In genomic region chr15:96179511-96179910, GRCm38 (mm10) we compare ENCODE assay signal across 25 mouse cellular contexts.
DNase-seq lines count a peak whose midpoint lies in the region; ATAC-seq and TF ChIP-seq lines count a peak whose summit lies in the region.
"Had no signal": no experiment of that assay in that cellular context is flagged by ENCODE, and none has a peak within 500 bp of the region (broad histone marks: within the 10 kb centered on the region; RNA-seq: fewer than 3 reads in every experiment).

No protein-coding gene starts in this region.

- TF ChIP-seq CTCF in E14TG2a.4 (conservative IDR thresholded peaks at IDR 0.05; ENCODE audit: low read length) (no peak), MEL (IDR thresholded peaks at IDR 0.05 in 2 of 3, conservative IDR thresholded peaks at IDR 0.05 in 1 of 3; ENCODE audit: control insufficient read depth in 1 of 3, insufficient read depth in 1 of 3, low read depth in 2 of 3, low read length in 3 of 3, poor library complexity in 1 of 3, severe bottlenecking in 1 of 3) (no peak)

- DNase-seq in MEL (ENCODE audit: low read depth, low spot score) (peak; percentile 62), NIH3T3 (ENCODE audit: low read depth) (peak; percentile 49), adipocyte (ENCODE audit: low spot score) (peak; percentile 38)
- no peak for DNase-seq in hindbrain, embryonic 14.5 days (ENCODE audit: low spot score)
- no peak for DNase-seq in hindbrain, embryonic 10.5 days (ENCODE audit: low spot score)
- DNase-seq in lung, postnatal 25 days (ENCODE audit: low spot score), result no peak
- DNase-seq: adrenal gland, postnatal 10 days; B cell, adult 2 months; cerebellum, adult 11 months; cerebellum, adult 9-10 months; cerebellum, postnatal 25 days; forebrain, postnatal 0 days; gastrocnemius, postnatal 14 days; heart, postnatal 36 days; kidney, adult 2 months had no signal

- H3K36me3 ChIP-seq in E14TG2a.4 (ENCODE audit: insufficient read depth, low read length), result peaks cover 3% of the 10 kb centered on the region; the same call in 1 of the 2 replicates
- H3K36me3 ChIP-seq in MEL (ENCODE audit: control insufficient read depth in 1 of 2, insufficient read depth in 2 of 2, low read length in 2 of 2), result peaks cover 0 to 8% of the 10 kb centered on the region in 2 experiments; a peak in 2 of 4 replicates
- no peaks in the 10 kb centered on the region for H3K36me3 ChIP-seq in hindbrain, embryonic 14.5 days (replicated peaks; ENCODE audit: control insufficient read depth, insufficient read depth)
- H3K36me3 ChIP-seq in heart, embryonic 11.5 days (ENCODE audit: control insufficient read depth, insufficient read depth, low read length), result no peaks in the 10 kb centered on the region
- no peaks in the 10 kb centered on the region for H3K36me3 ChIP-seq in hindbrain, embryonic 10.5 days
- H3K36me3 ChIP-seq: embryonic facial prominence, embryonic 12.5 days; forebrain, embryonic 12.5 days; G1E; heart, embryonic 12.5 days; hindbrain, embryonic 12.5 days had no signal

- H3K79me2 ChIP-seq in MEL (ENCODE audit: control insufficient read depth, insufficient read depth, low read length, poor library complexity), result no peaks in the 10 kb centered on the region; the same call in 1 of the 2 replicates

- TF ChIP-seq POLR2A in MEL (IDR thresholded peaks at IDR 0.05; ENCODE audit: control insufficient read depth in 1 of 2, insufficient read depth in 1 of 2, low read depth in 1 of 2, low read length in 2 of 2, poor library complexity in 1 of 2), result no peak

- no peak overlapping the region for H3K4me2 ChIP-seq in hindbrain, embryonic 14.5 days (replicated peaks)
- H3K4me2 ChIP-seq in heart, embryonic 11.5 days, result no peak overlapping the region
- H3K4me2 ChIP-seq: embryonic facial prominence, embryonic 12.5 days; forebrain, embryonic 12.5 days; heart, embryonic 12.5 days; hindbrain, embryonic 12.5 days had no signal

- no peak overlapping the region; the same call in 1 of the 2 replicates for H3K27ac ChIP-seq in MEL (ENCODE audit: control insufficient read depth, low read depth, low read length)
- H3K27ac ChIP-seq in hindbrain, embryonic 14.5 days, result no peak overlapping the region
- no peak overlapping the region for H3K27ac ChIP-seq in heart, embryonic 11.5 days (ENCODE audit: low read depth, low read length)
- H3K27ac ChIP-seq in hindbrain, embryonic 10.5 days, result no peak overlapping the region
- H3K27ac ChIP-seq: embryonic facial prominence, embryonic 12.5 days; forebrain, embryonic 12.5 days; heart, adult 2 months; hindbrain, embryonic 12.5 days had no signal

- H3K4me3 ChIP-seq in E14TG2a.4 (replicated peaks; ENCODE audit: low read length) (peak overlapping the region; percentile 77), MEL (ENCODE audit: control insufficient read depth in 1 of 2, insufficient read depth in 1 of 2, low read depth in 2 of 2, low read length in 2 of 2) (peak overlapping the region in 1 of 2 experiments; percentile 59; a peak in 3 of 4 replicates)
- no peak overlapping the region for H3K4me3 ChIP-seq in hindbrain, embryonic 14.5 days (replicated peaks; ENCODE audit: low read length)
- H3K4me3 ChIP-seq in heart, embryonic 11.5 days (ENCODE audit: low read depth, low read length), result no peak overlapping the region
- no peak overlapping the region for H3K4me3 ChIP-seq in hindbrain, embryonic 10.5 days
- H3K4me3 ChIP-seq: embryonic facial prominence, embryonic 12.5 days; forebrain, embryonic 12.5 days; heart, adult 2 months; heart, embryonic 12.5 days; hindbrain, embryonic 12.5 days had no signal

- 0 out of 2 replicates have a peak, but pooled peaks cover 3% of the 10 kb centered on the region for H3K27me3 ChIP-seq in E14TG2a.4 (ENCODE audit: insufficient read depth, low read length)
- no peaks in the 10 kb centered on the region; a peak in 1 of 4 replicates for H3K27me3 ChIP-seq in MEL (ENCODE audit: control insufficient read depth in 1 of 2, insufficient read depth in 2 of 2, low read length in 2 of 2)
- H3K27me3 ChIP-seq in hindbrain, embryonic 14.5 days (ENCODE audit: control insufficient read depth, insufficient read depth, low read length), result no peaks in the 10 kb centered on the region
- H3K27me3 ChIP-seq in heart, embryonic 11.5 days (ENCODE audit: control insufficient read depth, insufficient read depth, low read length), result no peaks in the 10 kb centered on the region
- H3K27me3 ChIP-seq in hindbrain, embryonic 10.5 days (ENCODE audit: insufficient read depth, poor library complexity, severe bottlenecking), result no peaks in the 10 kb centered on the region
- H3K27me3 ChIP-seq: embryonic facial prominence, embryonic 12.5 days; forebrain, embryonic 12.5 days; heart, embryonic 12.5 days; hindbrain, embryonic 12.5 days had no signal

- TF ChIP-seq RAD21 in MEL (IDR thresholded peaks at IDR 0.05; ENCODE audit: low read depth, low read length), result no peak

- no peak for ATAC-seq in hindbrain, embryonic 14.5 days (ENCODE audit: low FRiP score)
- ATAC-seq in heart, embryonic 11.5 days (replicated peaks; ENCODE audit: insufficient number of reproducible peaks, low FRiP score, low TSS enrichment), result no peak
- ATAC-seq: CD4-positive, CD25-positive, alpha-beta regulatory T cell, adult 4 months; intestine, embryonic 16.5 days had no signal

- peaks cover 78% of the 10 kb centered on the region for H3K4me1 ChIP-seq in E14TG2a.4 (replicated peaks; ENCODE audit: low read depth, low read length)
- H3K4me1 ChIP-seq in MEL (ENCODE audit: control insufficient read depth in 1 of 2, insufficient read depth in 2 of 2, low read length in 2 of 2), result peaks cover 2 to 11% of the 10 kb centered on the region in 2 experiments; a peak in 2 of 4 replicates
- no peaks in the 10 kb centered on the region for H3K4me1 ChIP-seq in hindbrain, embryonic 14.5 days (replicated peaks; ENCODE audit: control insufficient read depth, insufficient read depth, low read length)
- H3K4me1 ChIP-seq in heart, embryonic 11.5 days (ENCODE audit: control insufficient read depth, insufficient read depth, low read length), result no peaks in the 10 kb centered on the region
- H3K4me1 ChIP-seq in hindbrain, embryonic 10.5 days (replicated peaks), result 0 out of 2 replicates have a peak, but pooled peaks cover 2% of the 10 kb centered on the region
- H3K4me1 ChIP-seq: embryonic facial prominence, embryonic 12.5 days had no signal

- H3K9me3 ChIP-seq in E14TG2a.4 (ENCODE audit: low read length) (no peaks in the 10 kb centered on the region), MEL (replicated peaks; ENCODE audit: insufficient read depth, low read length) (no peaks in the 10 kb centered on the region)
- H3K9me3 ChIP-seq in hindbrain, embryonic 14.5 days (ENCODE audit: control insufficient read depth, low read length), result no peaks in the 10 kb centered on the region
- H3K9me3 ChIP-seq in heart, embryonic 11.5 days (replicated peaks; ENCODE audit: control insufficient read depth, low read length), result no peaks in the 10 kb centered on the region
- H3K9me3 ChIP-seq in hindbrain, embryonic 10.5 days, result no peaks in the 10 kb centered on the region
- H3K9me3 ChIP-seq: embryonic facial prominence, embryonic 12.5 days; forebrain, embryonic 12.5 days; heart, embryonic 12.5 days; hindbrain, embryonic 12.5 days had no signal

- H3K9ac ChIP-seq in MEL (ENCODE audit: control insufficient read depth, low read depth, low read length, poor library complexity, severe bottlenecking), result peak overlapping the region; percentile 48
- H3K9ac ChIP-seq in hindbrain, embryonic 14.5 days, result no peak overlapping the region
- no peak overlapping the region for H3K9ac ChIP-seq in heart, embryonic 11.5 days (ENCODE audit: low read depth, low read length)
- H3K9ac ChIP-seq: embryonic facial prominence, embryonic 12.5 days; forebrain, embryonic 12.5 days; forebrain, postnatal 0 days; heart, embryonic 12.5 days; hindbrain, embryonic 12.5 days had no signal

- WGBS in hindbrain, embryonic 14.5 days, result 87% methylated on average over 5 of the region's 5 CpGs
- 76% methylated on average over 5 of the region's 5 CpGs for WGBS in heart, embryonic 11.5 days (ENCODE audit: insufficient replicate concordance)
- 85% methylated on average over 5 of the region's 5 CpGs for WGBS in hindbrain, embryonic 10.5 days

- TF ChIP-seq EP300 in MEL (IDR thresholded peaks at IDR 0.05; ENCODE audit: low read depth in 1 of 2, low read length in 2 of 2), result no peak

TF ChIP-seq in MEL, 35 proteins besides CTCF, POLR2A, EP300 and RAD21:
- TF ChIP-seq JUND (IDR thresholded peaks at IDR 0.05; ENCODE audit: low read depth, low read length) (no peak), SIN3A (IDR thresholded peaks at IDR 0.05; ENCODE audit: low read length) (no peak), MEF2A (IDR thresholded peaks at IDR 0.05; ENCODE audit: extremely low read depth, insufficient replicate concordance, low read depth, low read length, poor library complexity, severe bottlenecking) (no peak), MAFK (IDR thresholded peaks at IDR 0.05; ENCODE audit: borderline replicate concordance, low read depth, low read length) (no peak), POLR2AphosphoS2 (IDR thresholded peaks at IDR 0.05; ENCODE audit: low read length) (no peak), ELF1 (IDR thresholded peaks at IDR 0.05; ENCODE audit: low read depth, low read length) (peak; percentile 87), NELFE (IDR thresholded peaks at IDR 0.05; ENCODE audit: low read depth, low read length) (peak; percentile 40), CHD1 (IDR thresholded peaks at IDR 0.05; ENCODE audit: low read depth, low read length) (no peak), ZKSCAN1 (IDR thresholded peaks at IDR 0.05; ENCODE audit: low read depth, low read length) (no peak), TBP (IDR thresholded peaks at IDR 0.05; ENCODE audit: low read depth, low read length) (0 out of 2 replicates have a peak, but pooled peaks have one; percentile 5), HCFC1 (IDR thresholded peaks at IDR 0.05; ENCODE audit: low read depth, low read length) (no peak), RCOR1 (IDR thresholded peaks at IDR 0.05; ENCODE audit: low read depth, low read length) (no peak), ZC3H11A (IDR thresholded peaks at IDR 0.05; ENCODE audit: low read depth, low read length) (no peak), TAL1 (IDR thresholded peaks at IDR 0.05; ENCODE audit: low read length) (no peak), POLR2AphosphoS5 (IDR thresholded peaks at IDR 0.05; ENCODE audit: borderline replicate concordance, low read depth, low read length) (no peak), UBTF (IDR thresholded peaks at IDR 0.05; ENCODE audit: borderline replicate concordance, insufficient read depth, low read depth, low read length) (no peak), ZMIZ1 (IDR thresholded peaks at IDR 0.05; ENCODE audit: low read depth, low read length) (no peak), USF2 (IDR thresholded peaks at IDR 0.05; ENCODE audit: borderline replicate concordance in 1 of 2, insufficient read depth in 1 of 2, low read depth in 1 of 2, low read length in 2 of 2) (no peak), MAZ (IDR thresholded peaks at IDR 0.05; ENCODE audit: low read depth, low read length) (no peak)

Comparison
In these comparisons a context has a peak if more than half of its experiments do, and no peak if none do; other contexts are left out.
1. DNase-seq: peak in MEL (single experiment), NIH3T3 (single experiment) and adipocyte (single experiment); none in hindbrain, embryonic 14.5 days (single experiment), hindbrain, embryonic 10.5 days (single experiment) and lung, postnatal 25 days (single experiment).